Mouse (Mus musculus) heart, adult 18-20 months (tissue): ENCODE results near the gene Radil. TPM values are rescaled to one million over a fixed set of nuclear protein-coding genes. Genes with fewer than 3 reads are reported as not detected.

Experiments
- DNase-seq, 2 experiments: peaks; one replicate each; pipeline ENCODE4 v3.0.0; 2021 to 2022; ENCODE audit warnings: mixed read lengths in 1 of 2
- total RNA-seq, 2 experiments: library from RNA; stranded (reverse); gene quantifications; 2 replicates each; pipeline ENCODE4 v1.2.3; 2021

Radil gene
- total RNA-seq, 2 experiments from 2014 or later: 1.4 to 2.1 TPM

DNA sequence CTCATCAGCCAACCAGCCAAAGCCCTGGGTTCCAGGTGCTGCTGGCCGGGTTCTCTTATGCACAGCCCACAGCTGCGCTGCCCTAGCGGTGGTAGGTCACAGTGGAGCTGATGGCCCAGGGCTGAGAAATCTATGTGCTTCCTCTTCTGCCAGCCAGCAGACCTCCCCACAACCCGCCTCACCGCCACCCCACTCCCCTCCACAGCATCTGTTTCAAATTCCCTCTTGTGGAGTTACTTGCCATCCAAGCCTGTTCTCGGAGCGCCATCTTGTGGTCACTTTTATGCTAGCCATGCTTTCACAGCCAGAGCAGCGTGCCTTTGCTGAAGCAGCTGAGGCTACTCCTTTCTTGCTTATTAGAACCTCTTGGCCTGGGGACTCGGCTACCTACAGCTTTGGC, 102.8 kb downstream of the Radil start:
- peak; percentile 88 to 96 for DNase-seq

DNA sequence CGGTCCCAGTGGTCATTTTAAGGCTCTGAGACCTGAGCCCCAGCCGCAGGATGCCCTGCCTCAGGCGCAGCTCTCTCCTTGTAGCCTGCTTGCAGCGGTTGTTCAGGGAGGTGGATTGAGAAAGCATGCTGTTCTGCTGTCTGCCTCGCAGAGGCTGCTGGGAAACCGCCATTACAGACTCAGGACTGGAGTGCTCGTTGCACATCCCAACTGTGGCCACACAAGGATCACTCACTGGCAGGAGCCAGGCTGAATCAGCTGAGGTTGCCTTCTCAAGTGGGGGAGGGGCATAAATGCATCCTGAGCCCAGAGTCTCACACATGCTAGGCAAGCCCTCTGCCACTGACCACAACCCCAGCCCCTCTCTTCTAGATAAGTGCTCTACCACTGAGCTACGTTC, 105.2 kb downstream of the Radil start:
- DNase-seq: no peak

DNA sequence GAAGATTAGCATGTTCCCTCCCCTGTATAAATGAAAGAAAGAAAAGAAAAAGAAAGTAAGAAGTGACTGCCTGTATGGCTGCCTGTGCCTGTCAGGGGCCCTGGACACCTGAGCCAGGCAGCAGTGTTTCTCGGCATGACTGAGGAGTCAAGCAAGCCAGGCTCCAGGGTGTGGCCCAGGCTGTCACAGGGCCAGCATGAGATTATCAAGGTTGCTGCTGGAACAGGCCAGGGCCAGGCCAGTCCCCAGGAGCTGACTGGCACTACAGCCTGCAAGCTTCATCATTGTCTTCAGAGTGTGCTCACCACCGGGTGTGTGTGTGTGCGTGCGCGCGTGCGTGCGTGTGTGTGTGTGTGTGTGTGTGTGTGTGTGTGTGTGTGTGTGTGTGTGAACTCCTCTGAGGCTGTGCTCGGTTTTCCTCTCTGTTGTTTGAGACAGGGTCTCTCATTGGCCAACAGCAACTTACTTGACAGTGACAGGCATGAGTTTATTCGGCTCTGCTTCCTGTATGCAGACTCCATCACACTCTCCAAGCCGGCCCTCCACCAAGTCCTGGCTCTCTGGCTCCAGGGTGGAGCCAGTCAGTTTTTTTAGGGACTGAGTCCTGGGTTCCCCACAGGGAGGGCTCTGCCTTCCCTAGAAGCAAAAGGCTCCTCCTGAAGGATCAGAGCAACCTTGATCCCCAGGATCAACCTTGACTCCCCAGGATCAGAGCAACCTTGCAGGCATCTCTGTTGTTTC, 105.9 kb downstream of the Radil start:
- peak; percentile 53 to 60 for DNase-seq

DNA sequence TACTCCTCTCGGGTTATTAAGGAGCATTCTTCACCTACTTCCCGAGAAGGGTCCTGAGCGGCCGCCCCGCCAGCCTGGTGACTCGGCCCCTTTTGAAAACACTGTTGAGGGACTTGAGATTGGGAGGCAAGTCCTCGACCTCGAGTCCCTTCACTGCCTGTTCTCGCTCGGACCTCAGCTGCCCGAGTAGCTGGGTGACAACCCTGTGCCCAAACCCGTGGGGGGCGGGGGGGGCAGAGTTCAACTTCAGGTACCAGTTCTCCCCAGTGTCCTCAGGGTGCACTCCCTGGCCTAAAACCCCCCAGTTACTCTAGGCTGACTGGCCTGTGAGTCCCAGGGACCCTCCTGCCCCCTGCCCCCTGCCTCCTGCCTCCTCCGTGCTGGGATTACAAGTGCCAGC, 106.9 kb downstream of the Radil start:
- DNase-seq: no peak

DNA sequence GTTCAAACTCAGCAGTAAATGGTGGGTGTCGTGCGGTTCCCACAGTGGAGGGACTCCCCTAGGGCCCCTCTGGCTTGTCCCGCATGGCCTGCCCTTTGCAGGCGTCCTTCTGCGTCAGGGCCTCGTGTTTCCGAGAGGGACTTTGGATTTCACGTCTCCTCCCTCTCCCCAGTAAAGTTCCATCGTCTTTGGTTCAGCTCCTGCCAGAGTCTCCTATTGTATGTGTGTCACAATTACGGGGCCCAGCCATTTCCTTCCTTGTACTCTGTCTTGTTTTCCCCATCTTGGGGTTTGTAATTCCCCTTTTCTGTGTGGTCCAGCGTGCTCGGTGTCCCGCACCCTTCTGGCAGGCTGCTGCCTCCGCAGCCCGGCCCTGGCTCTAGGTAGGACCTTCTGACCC, 107.4 kb downstream of the Radil start:
- DNase-seq: peak in 1 of 2 experiments; percentile 54

DNA sequence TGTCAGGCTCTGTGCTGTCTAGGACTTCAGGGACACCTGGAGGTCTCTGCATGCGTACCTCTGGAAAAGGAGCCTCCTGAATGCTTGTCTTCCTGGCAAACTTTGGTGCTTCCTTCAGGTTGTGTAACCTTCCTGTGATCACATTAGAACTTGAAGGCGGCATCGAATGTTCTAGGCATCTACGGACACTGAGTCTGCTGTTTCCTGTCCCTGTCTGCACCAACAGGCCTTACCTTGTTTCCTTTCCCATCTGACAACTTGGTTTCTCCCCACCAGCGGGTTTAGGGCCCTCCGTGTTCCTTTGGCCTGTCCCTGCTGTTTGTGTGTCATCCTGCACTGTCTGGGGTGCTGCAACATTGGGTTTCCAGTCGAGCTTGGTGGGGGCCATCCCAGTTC, 108.9 kb downstream of the Radil start:
- DNase-seq: no peak

DNA sequence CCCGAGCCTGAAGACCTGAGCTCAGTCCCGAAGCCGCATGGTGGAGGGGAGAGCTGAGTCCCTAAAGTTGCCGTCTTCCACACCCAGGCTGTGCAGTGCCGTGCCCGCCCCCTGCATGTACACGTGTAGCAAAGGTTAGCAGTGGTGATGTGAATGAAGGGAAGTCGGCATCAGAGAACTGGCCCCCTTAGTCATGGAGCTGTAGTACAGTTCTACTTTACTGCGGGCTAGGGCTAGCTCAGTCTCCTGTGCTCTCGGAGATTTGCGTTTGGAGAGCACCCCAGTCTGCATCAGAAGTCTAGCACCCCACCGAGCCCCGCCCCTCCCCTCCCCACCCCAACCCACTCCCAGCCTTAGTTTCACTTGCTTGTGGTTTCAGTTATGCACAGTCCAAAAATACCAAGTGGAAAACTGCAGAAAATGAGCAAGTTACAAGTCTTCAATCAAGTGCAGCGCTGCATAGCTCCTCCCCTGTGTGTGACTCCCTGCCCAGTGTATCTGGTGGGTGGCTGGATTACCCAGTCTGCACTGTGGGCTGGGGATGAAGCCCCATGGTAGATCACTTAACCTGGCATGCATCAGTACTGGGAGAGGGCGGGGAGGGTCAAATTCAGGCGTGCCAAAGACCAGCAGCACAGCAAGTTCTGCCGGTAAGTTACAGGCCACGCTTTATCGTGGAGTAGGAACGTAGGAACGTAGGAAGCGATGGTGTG, 109.4 kb downstream of the Radil start:
- DNase-seq: no peak

DNA sequence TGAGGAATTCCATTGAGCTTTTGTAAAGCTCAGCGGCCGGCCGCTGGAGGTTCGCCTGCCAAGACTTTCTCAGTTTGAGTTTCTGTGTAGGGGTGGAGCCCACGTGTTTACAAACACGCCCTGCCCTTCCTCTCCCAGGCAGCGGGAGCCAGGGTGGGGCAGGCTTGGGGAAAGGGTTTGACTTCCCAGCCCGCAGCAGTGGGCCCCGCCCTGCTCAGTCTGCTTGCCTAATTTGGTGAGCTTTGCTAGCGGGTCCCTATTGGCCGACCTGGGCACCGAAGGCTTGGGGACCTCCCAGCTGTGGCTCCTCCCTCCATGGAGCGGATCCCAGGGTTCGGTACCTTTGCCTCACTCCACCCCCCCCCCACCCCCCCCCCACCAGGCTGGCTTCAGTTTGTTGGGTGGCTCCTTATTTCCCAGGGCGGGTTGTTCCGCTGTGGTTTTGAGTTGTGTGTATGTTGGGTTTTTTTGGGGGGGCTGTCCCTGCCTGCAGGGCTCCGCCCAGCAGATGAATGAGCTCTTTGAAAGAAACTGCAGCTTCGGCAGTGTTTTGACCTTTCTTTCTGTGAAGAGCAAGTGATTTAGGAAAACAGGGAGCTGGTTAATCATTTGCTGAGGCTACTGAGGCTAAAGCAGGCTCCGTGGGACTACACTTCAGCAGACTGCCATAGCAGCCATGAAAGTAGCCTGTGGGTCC, 110.3 kb downstream of the Radil start:
- peak; percentile 94 to 99 for DNase-seq

DNA sequence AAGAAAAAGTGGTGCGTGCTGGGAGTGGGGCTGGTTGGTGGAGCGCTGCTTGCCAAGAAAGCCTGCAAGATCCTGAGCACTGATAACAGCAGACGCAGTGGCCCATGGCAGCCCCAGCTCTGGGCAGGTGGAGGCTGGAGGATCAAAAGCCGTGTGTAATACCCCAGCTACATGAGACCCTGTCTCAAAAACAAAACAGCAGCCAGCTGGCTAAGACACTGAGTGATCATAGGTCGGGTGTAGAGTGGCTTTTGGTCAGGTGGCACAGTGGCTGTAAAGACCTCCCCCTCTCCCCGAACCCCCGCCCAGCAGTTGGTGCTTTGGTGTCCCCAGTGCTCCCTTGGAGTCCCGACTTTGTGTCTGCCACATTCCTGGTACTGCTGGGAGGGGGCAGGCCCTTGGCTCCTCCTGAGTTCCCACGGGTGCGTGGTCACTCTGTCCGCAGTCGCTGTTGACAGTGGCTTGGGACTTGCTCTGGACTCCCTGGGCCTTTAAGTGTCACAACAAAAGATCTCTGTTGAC, 110.9 kb downstream of the Radil start:
- DNase-seq: no peak

DNA sequence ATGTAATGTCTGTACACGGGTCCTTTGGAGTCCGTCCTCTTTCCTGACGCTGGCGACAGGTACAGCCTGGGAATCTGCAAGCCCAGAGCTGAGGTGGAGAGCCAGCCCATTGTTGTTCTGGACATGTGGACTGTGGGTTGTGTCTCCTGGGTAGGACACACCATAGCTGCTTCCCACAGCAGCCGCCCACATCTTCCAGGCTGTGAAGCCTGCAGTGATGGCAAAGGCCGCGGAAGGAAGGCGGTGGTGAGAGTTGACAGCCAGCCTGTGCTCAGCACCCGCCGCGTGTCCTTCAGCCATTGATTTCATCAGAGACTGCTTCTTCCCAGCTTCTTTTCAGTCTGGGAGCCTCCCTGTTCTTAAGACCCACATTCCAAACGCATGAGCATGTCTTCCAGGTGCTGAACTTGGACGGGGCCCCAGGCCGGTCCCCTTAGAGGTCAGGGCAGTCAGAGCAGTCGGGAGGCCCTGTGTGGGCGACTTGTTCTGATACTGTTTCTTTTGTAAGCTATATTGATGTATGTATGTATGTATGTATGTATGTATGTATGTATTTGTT, 112.4 kb downstream of the Radil start:
- peak in 1 of 2 experiments; percentile 32 for DNase-seq

DNA sequence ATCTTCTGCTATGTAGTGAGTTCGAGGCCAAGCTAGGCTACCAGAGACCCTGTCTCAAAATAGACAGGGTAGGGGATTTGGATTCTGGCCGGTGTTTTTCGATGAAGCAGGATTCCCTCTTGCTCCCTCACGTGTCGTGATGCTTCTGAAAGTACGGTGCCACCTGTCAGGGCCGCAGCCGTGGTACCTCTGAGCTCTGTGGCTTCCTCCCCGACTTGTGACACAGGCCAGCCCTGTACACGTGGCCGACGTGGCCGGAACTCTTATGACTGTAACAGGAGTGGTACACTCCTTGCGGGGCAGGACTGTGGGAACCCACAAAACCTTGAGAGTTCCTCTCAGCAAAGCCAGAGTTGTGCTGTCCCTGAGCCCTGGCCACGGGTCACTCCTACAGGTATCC, 115.2 kb downstream of the Radil start:
- DNase-seq: no peak

Other genes starting within 250 kb of the Radil start
- gene Foxk1, start 149.6 kb downstream of the Radil start, total RNA-seq: 10 to 100 TPM; 15.7 to 15.9 TPM
- gene Ap5z1, start 87.2 kb downstream of the Radil start, total RNA-seq: 1 to 10 TPM; 5.0 to 6.0 TPM
- gene Papolb, start 21.0 kb downstream of the Radil start, total RNA-seq: under 1 TPM in 1 of 2 experiments, not detected in 1; 0.15 TPM
- 1 to 10 TPM in 1 of 2 experiments, not detected in 1; 2.1 TPM for gene Mmd2, start 57.7 kb upstream of the Radil start, total RNA-seq
- 10 to 100 TPM; 35.7 to 38.8 TPM for gene Wipi2, start 76.6 kb upstream of the Radil start, total RNA-seq
- under 1 TPM; 0.17 to 0.21 TPM for gene Slc29a4, start 141.4 kb upstream of the Radil start, total RNA-seq